Mouse (Mus musculus) cerebellum, adult 2 months (tissue): ENCODE measurements around the gene Cers5.

ENCODE experiments used
- CTCF ChIP-seq: fragments of 200-500 bp; IDR thresholded peaks from 2 replicates; pipeline ENCODE4 v1.5.1; 2011; ENCODE audit warnings: low read depth, mild to moderate bottlenecking, control low read depth, low read length, moderate library complexity, borderline replicate concordance; ENCODE audit not compliant: insufficient read depth
- POLR2A ChIP-seq: fragments of 200-500 bp; IDR thresholded peaks from 2 replicates; pipeline ENCODE4 v1.6.1; 2011; ENCODE audit warnings: low read length, control low read depth, borderline replicate concordance; ENCODE audit not compliant: insufficient read depth

DNA sequence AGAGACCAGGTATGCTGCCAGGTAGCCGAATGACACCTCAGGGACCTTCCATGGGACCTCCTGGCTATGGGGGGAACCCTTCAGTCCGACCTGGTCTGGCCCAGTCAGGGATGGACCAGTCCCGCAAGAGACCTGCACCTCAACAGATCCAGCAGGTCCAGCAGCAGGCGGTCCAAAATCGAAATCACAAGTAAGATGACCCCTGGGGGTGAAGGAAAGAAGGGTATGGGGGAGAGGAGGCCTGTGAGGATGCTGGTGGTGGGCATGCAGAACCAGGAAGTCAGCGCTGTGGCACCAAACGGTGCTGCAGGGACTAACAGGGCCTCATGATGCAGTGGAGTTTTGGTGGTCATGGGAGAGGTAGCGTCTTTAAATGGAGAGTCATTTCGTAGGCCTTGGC, 69.6 kb downstream of the Cers5 start:
- no peak for TF ChIP-seq CTCF
- TF ChIP-seq POLR2A = no peak
